Mouse (Mus musculus): Measurements from ENCODE around the gene H2-M10.5.
"Not testable (repeated sequence)": the region's sequence is repeated elsewhere in the genome, so short reads cannot be mapped to it uniquely, and the experiment has no call there.

DNA sequence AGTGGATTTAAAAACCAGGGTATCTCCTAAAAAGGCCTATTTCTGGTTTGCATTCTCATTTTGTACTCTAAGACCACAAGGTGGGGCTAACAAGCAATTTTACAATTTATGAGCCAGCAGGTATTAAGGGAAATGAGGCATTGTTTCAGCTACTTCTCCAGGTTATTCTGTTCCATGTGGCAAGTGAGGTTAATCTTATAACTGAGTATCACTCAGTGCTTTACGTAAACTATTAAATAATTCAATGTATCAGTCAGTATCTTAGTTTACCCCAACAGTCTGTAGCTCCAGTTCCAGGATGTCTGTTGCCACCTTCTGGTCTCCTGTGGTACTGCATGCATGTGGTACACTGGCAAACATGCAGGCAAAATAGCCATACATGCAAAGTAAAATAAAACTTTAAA is 13.8 kb downstream of the H2-M10.5 start:
- TF ChIP-seq CTCF (IDR thresholded peaks at IDR 0.05; ENCODE audit: low read depth, low read length); POLR2A (IDR thresholded peaks at IDR 0.05; ENCODE audit: borderline replicate concordance, low read depth, low read length): not testable (repeated sequence)

All from bone marrow macrophage, adult 2 months (primary cell).